Mouse (Mus musculus) right cerebral cortex, postnatal 4 days (tissue): ENCODE results near the gene Trim63.

Experiments used
- DNase-seq: peaks from one replicate; pipeline ENCODE4 v3.0.0-alpha.2; 2022

The Trim63 gene

DNA sequence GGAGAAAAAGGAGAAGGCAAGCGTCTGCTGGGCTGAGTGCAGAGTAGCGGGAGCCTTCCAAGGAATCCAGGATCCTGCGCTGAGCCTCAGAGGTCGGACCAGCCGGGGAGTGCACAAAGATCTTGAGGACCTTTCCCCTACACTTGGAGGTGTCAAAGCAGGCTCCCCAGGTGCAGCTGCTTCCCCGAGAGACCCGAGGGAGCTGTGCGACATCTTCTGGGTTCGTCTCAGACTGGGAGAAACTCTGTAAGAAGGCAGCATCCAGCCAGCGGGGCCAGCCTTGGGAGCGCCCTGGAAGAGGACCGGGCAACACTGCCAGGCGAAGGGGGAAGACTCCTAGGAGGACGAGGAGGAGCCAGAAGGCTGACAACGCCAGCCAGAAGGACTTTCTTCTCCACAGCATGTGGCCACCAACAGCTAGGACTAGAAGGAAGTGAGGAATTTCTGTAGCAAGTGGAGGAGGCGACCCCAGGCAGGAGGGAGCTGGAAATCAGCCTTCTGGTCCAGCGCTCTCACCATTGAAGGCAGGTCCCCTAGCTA lies 56.5 kb downstream of the Trim63 start:
- DNase-seq, result no peak

DNA sequence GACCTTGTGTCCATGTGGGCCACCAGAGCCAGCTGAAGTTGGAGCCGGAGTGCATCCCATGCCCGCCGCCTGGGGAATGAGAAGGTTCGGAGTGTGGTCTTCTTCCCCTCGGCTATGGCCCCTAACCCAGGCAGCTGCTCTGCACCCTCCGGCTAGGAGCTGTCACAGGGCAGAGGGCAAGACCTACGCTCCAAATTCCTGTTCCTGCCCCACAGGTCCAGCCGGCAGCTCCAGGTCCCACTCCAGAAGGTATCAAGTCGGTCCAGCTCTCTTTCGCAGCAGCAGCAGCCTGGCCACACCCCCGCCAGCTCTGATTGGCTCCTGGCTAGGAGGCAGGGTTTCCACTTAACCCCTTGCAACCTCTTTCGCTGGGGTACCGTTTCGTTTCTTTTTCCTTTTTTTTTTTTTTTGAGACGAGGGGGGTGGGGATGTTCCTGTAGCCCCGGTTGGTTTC lies 57.4 kb downstream of the Trim63 start:
- peak; percentile 78 for DNase-seq

- no peak for DNase-seq
Measured at GRCm38 (mm10) chr4:134373295-134373694, 58.4 kb downstream of the Trim63 start.

- no peak for DNase-seq
Measured at GRCm38 (mm10) chr4:134374306-134374705, 59.4 kb downstream of the Trim63 start.

- no peak for DNase-seq
Measured at GRCm38 (mm10) chr4:134378089-134378615, 63.2 kb downstream of the Trim63 start.
